Mouse (Mus musculus) cerebellum, adult 11 months (tissue): ENCODE measurements around the gene Rpl31.
A peak's percentile ranks its signal among the peaks of the same experiment; 100 is the strongest.

ENCODE experiments used
- DNase-seq: peaks from one replicate; pipeline ENCODE4 v3.0.0; 2022

The Rpl31 gene

DNA sequence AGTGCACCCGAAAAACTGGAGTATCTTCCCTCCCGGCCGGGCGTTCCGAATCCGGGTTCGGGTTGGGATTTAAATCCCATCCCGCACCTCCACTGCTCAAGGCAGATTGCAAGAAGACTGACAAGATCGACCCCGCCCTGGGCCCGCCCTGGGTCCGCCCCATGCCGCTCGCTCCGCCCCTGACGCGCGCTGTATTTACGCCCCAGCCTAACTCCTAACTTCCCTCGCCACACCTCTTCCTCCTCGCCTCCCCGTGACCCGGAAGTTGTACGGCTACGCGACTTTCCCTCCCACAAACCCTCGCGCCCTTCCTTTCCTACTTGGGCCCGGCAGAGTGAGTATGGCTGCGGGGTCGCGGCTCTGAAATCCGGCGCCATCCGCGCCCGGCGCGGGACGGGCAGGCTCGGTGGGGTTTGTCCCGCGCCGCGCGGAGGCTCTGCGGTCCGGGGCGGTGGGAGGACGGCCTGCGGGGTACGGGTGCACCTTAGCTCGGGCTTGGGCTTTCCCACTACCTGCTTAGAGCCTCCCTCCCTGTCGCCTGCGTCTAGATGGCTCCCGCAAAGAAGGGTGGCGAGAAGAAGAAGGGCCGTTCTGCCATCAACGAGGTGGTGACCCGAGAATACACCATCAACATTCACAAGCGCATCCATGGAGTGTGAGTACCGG lies at the start of gene Rpl31:
Gene Rpl31 (plus strand): TSS at position 242 of the 666 bp plus-strand sequence.
- peak; percentile 98 for DNase-seq

DNA sequence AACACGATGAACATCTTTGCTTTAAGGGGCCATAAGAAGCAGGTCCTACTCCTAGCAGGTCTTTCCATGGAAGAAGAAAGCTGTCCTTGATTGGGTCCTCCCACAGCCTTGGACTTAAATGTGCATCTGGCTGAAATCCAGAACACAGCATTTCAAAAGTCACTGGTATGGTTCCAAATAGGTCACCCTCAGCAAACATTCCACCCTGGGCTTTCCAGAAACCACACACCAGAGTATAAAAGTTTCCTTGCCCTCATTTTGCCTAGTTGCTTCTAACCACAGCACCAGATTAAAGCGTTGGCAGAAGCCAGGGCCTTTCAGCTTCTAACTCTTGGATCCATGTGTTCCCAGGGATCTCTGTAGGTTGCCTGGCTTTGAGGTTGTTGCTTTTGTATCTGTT lies 49.7 kb upstream of the Rpl31 start:
- no peak for DNase-seq

DNA sequence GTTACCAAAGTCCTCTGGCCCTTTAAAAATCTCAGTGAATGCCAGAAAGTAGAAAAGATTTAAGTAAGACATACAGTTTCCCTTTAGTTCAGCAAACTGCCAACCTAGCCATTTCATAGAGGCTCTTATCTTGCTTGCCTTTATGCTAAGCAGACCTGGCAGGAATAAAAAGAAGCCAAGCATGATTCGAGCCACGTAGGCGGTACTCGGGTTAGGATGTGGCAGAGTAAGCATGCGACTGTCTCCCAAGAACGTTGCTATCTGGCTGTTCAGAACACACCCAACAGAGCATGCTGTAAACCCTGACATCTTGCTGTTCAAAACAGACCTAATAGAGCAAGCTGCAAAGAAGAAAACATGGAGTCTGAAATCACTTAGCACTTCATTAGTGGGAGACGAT lies 48.8 kb upstream of the Rpl31 start:
- no peak for DNase-seq

DNA sequence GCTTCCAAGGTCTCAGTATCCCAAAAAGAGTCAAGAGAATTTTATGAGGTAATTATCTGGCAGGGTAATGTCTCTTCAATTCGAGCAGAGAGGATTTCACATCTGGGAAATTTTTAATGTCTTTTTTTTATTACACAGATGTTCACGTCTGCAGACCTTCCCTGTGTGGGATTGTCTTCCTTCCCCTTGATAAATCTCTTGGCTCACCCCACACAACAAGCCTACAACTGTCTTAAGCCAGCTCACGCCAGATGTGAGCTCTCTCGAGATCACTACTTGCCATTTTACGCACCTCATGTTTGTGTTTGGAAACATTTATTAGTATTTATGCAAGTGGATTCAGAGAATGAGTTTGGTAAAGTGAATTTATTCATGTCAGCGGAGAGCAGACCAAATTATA lies 45.7 kb upstream of the Rpl31 start:
- no peak for DNase-seq

DNA sequence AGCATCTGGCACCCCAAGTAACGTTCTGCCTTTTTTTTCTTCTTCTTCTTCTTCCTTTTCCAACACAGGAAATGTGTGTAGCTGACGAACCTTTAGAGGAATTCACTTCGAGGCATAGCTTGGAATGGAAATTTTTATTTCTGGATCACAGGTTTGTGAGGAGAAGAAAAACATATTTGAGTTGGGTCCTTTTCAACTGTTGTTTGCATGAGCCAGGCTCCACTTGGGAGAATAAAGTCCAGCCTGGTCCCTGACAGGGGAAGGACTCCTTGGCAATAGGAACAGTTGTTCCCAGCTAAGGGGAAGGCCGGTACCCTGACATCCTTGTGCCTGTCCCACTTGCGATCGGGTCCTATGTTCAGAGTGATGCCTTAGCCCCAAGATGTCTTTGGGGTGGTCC lies 42.4 kb upstream of the Rpl31 start:
- DNase-seq = no peak

DNA sequence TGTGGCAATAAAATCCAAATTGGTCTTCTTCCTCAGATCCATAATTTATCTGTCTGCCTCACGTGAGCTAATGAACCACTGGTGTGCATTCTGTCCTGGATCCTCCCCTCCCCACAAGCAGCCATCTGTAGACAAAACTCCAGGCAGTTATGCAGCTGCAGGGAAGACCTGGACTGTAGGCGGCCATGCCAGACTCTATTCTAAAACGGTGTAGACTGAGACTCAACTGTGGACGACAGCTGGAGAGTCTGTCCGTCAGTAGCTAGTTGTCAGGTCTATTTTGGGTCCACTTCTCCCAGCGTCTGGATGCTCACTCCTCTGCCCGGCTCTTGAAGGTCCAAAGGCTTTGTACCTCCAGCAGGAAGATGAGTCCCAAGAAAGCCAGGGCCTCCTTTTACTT lies 40.1 kb upstream of the Rpl31 start:
- DNase-seq = no peak

DNA sequence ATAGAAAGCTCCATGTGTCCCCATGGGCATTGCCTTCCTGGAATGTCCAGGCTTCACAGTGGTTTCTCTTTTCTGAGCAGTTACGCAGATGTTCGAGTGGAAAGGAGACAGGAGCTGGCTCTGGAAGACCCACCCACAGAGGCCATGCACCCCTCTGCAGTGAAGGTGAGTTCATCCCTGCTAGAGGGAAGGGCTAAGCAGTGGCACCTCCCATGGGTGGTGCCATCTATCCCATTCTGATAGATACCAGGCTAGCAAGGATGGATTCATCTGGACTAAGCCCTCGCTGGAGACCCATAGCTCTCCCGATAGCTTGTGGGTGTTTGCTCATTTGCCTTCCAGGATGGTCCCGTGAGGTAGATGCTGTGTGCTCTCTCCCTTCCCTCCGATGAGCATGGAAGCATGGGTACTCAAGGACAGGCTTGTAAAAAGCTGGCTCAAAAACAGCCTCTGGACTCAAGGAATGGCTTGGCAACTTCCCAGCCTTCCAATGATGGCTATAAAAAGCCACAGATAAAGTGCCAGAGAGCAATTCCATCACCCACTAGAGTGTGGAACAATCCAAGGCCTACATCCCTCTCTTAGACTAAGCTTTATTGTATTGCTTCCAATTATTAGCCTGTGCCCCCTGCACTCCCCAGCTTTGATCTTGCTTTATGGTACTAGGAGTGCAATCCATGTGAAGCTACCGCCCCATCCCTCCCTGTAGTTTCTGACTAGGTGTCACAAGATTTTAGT lies 36.6 kb upstream of the Rpl31 start:
- no peak for DNase-seq

DNA sequence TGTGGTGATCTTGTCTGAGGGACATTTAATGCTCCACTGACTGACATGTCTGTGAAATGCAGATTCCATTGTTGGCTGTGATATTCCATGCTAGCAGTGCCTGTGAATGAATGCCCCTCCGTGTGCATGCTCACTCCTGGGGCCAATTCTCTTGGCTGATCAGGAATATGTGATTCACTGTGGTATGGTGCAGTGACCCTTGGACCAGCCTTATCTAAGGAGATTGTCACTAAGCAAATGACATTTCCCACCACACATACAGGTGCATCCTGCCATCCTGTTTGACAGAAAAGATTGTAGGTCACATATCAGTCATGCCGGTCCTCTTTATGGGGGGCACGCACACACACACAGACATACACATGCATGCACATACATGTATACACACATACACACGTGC lies 35.2 kb upstream of the Rpl31 start:
- no peak for DNase-seq

DNA sequence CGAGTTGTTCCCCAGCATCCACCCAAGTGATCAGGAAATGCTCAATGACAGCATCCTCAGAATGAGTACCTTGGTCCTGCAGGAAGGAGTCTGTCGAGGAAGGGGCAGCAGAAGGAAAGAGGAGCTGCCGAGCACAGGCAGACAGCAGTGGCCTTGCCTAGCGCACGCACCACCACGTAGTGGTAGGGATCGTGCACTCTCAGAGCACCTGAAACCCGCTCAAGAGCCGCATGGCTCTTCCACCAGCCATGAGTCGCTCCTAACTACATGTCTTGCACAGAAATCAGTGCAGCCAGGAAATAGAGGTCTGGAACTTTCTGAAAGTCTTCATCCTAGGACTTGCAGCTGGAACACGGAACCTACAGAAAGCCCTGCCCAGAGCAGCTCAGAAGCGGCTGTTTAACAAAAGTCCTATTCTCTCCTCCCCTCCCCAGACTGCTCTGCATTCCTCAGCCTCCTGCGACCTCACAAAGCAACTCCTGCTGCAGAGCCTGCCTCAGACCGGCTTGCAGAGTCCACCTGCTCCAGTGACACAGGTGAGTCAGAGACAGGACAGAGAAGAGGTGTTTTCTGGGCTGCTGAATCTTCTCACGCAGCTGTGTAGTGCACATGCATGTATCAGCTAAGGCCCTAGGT lies 32.0 kb upstream of the Rpl31 start:
- no peak for DNase-seq

DNA sequence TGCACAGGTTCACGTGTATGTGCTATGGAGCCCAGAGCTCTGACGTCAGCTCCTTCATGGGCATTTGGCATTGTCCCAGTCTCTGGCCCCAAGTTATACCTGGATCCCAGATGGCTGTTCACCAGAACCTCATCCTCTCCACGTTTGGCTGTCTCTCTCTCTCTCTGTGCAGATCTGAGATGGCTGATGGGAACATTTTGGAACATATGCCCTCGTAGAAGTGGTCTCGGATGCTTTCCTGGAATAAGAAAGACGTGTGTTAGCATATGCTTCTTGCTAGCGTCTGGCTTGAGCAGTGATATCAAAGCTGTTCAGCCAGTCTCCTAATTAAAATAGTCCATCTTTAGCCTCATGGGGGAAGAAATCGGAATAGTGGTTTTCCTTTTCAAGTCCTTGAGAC lies 30.9 kb upstream of the Rpl31 start:
- DNase-seq = no peak

DNA sequence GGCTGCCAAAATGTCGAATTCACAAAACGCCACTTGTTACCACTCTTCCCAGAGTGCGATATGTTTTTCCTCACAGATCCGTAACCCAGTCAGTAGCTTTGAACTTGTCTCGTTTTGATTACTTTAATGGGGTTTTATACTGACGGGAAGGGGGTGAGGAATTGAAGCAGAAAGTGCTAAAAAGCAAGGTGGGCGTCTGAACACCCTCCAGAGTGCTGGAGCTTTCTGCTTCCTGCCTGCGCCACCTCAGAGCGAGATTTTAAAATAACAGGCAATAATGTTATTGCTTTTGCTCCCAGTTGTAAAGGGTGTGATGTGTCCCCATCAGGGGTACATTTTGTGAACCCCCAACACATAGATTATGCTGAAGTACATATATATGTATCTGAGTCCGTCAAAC lies 28.8 kb upstream of the Rpl31 start:
- no peak for DNase-seq

DNA sequence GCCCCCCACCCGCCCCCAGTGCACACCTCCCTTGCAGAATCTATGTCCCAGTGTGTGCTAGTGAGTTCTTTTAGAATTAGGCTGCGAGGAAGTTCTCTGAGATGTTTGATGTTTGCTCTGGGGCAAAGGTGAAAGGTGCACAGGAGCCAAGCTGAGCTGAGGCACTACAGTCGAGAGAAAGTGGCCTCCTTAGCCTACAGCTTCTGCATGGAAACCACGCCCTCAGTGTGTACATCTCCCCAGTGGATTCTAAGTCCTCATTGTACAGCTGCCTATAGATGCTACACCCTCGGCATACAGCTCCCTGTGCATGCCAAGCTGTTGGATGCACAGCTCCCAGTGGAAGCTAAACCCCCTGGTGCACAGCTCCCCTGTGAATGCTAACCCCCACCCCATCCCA lies 28.2 kb upstream of the Rpl31 start:
- no peak for DNase-seq

DNA sequence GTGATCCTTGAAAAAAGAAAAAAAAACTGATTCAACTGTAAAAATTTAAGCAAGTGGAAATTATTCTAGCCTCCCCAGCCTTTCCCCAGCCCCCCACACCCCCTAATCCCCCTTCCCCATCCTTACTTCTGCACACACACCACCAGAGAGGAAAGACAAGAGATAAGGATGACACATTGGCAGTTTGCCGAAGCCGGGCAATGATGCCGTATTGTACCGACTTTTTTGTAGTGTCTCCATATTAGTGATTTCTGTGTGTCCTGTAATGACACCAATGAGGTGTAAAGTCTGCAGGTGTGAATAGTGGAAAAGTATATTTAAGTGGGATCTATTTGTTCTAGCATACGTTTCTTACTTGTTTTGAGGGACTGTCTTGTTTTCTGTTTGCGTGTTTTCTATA lies 27.5 kb upstream of the Rpl31 start:
- DNase-seq = no peak

DNA sequence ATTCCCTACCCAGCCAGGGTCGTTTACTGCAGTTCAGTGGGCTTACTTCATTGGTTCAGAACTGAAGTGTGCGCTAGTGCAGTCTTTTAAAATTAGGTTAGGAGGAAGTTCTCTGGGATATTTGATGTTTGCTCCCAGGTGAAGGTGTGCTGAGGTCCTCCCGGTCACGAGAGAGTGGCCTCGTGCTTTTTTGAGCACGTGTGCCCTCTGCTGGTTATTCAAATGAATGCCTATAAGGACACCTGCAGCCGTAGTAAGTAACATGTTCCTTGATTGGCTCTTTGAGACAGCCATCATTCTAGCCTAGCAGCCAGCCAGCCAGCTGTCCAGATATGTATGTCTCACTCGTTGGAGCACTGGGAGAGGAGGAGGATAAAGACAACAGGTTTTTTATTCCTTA lies 27.0 kb upstream of the Rpl31 start:
- DNase-seq = peak; percentile 48

DNA sequence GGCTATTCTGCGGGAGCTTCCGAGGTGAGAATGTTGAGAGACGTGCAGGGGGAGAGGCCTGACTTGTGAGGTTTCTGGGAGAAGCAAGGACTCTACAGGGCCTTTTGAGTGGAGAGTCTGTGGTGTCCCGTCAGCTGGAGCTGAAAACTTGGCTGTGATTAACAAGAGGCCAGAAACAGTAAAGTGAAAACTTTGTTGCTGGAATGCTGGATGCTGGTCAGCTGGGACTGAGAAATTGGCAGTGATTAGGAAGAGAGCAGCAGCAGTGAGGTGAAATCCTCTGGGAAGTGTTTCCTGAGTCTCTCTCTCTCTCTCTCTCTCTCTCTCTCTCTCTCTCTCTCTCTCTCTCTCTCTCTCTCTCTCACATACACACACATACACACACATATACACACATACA lies 25.8 kb upstream of the Rpl31 start:
- no peak for DNase-seq

DNA sequence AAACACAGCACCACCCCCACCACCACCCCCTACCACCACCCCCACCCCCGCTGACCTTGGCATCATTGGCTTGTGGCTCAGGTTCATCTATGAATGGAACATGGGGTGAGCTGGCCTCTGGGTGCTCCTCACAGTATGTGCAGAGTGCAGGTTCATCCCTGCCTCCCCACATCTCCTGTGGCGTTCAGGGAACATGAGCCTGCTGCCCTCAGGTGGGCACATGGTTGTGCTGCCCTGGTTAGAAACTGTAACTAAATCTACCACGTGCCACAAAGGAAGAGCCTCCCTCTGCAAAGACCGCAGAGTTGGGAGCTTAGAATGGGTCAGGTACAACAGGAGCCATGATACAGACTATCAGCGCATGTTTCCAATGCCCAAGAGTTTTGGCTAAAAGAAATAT lies 24.4 kb upstream of the Rpl31 start:
- DNase-seq = no peak

DNA sequence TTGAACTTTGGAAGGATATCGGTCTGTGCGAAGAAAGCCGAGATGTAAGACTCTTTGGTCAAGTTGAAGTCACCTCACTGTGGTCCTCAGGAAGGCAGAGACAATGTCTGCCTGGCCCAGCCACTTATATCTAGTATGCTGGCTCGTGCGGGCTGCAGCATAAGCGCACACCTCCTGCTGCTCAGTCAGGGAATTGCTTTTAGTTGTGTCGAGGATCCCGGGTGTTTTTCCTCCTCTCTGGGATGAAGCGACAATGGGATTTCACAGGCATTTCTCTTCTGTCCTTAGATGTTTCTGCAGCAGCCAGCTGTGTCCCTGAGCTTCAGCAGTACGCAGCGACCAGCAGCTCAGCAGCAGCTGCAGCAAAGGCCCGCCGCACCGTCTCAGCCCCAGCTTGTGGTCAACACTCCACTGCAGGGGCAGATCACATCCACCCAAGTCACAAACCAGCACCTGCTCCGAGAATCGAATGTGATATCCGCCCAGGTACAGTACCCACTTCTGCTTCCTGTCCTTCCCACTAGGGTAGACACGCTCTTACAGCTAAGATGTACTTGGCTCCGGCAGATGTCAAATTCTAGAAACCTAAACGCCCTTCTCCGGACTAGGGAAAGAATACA lies 22.6 kb upstream of the Rpl31 start:
- no peak for DNase-seq

DNA sequence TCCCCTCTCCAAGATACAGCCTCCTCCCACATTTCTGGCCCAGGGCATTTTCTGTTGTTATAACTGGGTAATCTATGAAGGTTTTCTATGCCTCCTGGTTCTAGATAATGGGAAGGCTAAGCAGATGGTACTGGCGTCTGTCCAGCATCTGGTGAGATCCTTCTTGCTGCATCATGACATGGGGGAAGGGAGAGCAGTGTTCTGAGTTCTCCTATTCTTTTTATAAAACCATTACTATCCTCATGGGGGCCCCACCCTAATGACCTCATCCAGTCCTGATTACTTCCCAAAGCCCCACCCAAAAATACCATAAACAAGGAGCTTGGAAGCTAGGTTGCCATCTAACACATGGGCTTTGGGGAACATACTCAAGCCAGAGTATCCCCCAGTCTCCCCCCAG lies 18.6 kb upstream of the Rpl31 start:
- DNase-seq = peak; percentile 42

DNA sequence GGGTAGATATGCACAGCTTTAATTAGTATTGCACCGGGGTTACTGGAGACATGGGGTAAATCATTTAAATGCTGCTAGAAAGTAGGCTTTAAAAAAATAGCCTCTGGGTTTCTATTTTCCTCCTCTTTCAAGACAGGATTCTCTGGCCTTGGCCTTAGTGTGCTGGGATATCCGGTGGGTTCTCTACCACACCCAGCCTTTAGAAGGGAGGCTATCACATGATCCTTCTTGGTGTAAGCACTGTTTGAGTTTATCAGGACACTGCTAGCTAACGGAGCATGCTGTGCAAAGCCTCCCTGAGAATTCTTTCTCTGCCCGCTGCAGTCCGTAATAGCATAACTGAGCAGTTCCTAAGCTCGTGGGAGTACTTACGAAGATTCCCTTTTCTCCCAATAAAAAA lies 18.2 kb upstream of the Rpl31 start:
- no peak for DNase-seq

DNA sequence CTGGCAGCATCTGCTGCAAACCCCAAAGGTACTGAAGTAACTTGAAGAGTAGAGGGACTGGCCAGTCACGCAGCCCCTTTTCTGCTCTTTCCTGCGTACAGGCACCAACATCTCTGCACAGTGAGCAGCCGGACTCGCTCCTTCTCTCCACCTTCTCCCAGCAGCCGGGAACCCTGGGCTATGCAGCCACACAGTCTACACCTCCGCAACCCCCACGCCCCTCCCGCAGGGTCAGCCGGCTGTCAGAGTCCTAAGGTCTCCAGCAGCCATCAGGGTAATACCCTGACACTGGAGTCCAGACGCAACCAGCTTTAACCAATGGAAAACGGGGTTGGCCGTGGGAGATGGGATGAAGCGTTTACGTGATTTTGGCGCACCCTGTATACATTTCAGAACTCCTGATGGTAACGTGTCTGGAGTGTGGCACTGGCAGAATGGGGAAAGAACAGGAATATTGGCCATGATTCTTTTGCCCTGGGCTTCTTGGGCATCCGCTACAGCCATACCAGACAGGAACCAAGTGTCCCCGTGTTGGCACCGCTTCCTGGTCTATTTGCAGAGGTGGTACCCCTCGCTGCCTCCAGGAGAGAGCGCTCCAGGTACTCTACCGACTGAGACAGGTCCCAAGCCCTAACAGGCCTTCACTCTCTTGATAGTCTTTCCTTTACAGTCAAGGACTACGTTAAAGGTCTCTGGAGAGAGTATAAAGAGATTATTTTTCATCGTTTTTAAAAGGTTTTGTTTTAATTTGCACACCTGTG lies 5.7 kb upstream of the Rpl31 start:
- no peak for DNase-seq

DNA sequence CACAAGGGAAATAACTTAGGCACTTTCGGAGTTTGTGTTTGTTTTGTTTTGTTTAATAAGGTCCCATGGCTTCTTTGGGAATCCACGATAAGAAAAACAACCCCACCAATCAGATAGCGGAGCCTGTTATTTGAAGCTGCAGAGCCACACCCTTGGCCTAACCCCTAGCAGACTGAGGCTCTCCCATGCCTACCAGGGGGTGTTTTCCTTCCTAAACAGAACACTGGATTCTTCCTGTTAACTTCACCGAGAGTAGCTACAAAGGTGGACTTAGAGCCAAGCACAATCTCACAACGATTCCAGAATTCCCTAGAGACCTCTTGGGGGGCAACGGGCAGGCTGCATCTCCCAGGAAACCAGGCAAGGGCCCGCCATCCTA lies 5.1 kb upstream of the Rpl31 start:
- no peak for DNase-seq

DNA sequence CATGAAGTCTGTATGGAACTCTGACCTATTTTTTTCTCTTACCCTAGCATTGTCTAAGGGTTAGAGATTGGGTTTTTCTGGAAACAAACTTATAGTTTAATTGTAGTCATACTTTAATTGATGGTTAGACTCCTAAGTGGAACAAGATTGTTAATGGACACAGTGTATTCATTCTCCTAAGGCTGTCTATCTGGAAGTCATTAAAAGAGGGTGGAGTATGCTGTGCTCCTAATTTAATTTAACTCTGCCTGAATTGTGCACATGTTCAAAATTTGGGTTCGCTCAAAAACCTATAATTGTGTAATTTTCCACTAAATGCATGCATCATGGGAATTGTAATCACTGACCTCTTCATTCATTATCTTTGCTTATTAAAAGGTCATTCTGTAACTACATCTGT lies 2.1 kb upstream of the Rpl31 start:
- DNase-seq = no peak

DNA sequence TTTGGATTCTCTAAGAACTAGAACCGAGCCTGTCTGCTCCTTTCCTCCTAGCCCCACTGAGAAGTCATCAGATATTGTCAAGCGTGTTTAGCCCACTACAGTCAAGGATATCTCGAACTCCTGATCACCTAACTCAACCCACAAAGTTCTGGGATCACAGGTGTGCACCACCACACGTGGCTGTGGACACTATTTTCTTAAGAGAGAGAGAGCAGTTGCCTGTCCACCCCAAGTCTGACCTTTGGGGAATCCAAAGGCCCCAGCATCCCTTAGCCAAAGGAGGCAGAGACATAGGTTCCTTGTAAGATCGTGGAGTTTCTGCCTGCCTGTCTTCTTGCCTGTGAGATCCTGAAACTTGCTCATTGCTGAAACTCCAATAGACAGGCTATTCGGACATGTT lies 597 bp upstream of the Rpl31 start:
- DNase-seq = no peak
